Mouse (Mus musculus) Patski (cell line): ENCODE measurements around the gene Socs2. TPM values are rescaled to one million over a fixed set of nuclear protein-coding genes. Genes with fewer than 3 reads are reported as not detected.

Source experiments
- ATAC-seq: fragments of 100-300 bp; one replicate; pipeline ENCODE4 v1.8.0; 2021
- CTCF ChIA-PET: fragments of 350-600 bp; sonication (Branson Sonifier 250); formaldehyde crosslinking; loops from one replicate; lab custom pipeline; 2022; ENCODE audit warnings: inconsistent platforms; lab: Charles Lee
- POLR2A ChIA-PET: fragments of 350-600 bp; sonication (Branson Sonifier 250); formaldehyde crosslinking; loops from one replicate; lab custom pipeline; 2022; ENCODE audit warnings: antibody characterized with exemption, inconsistent platforms; lab: Charles Lee
- DNase-seq: peaks from one replicate; pipeline ENCODE4 v3.0.0-alpha.2; 2011; ENCODE audit warnings: low read depth, low spot score
- H3K27me3 ChIP-seq: fragments of 371-371 bp; one replicate; pipeline ENCODE4 v1.5.1; 2021
- CTCF ChIP-seq: fragments of 100-300 bp; IDR thresholded peaks from one replicate; pipeline ENCODE4 v1.5.1; 2021
- in situ Hi-C: fragments of 300-500 bp; cut with MboI; formaldehyde crosslinking; loops from 3 replicates; pipeline ENCODE4 v1.11.1; 2018; ENCODE audit warnings: low pct_unique_long_range_greater_than_20kb, mixed read lengths
- polyA plus RNA-seq: library from polyadenylated mRNA; unstranded; gene quantifications from one replicate; pipeline ENCODE4 v1.2.3, GENCODE M21; 2021

The Socs2 gene
- polyA plus RNA-seq, 1 experiment from 2014 or later: 42.7 TPM

GRCm38 (mm10) chr10:95447954-95448353 is 31.0 kb upstream of the Socs2 start:
- CTCF ChIA-PET: no interaction called here
- in situ Hi-C loops: no loop called here
- DNase-seq (no peak), ATAC-seq (no peak)
- POLR2A ChIA-PET: no interaction called here
- no peak for TF ChIP-seq CTCF
- no peaks in the 10 kb centered on the region for H3K27me3 ChIP-seq

- TF ChIP-seq CTCF: no peak
- ChIA-PET CTCF (interaction anchor here (1.6 kb wide), 1 partner anchor 8 kb away, joined by 5 read pairs; no protein-coding TSS in a partner anchor), POLR2A (no interaction called here)
- no peaks in the 10 kb centered on the region for H3K27me3 ChIP-seq
- ATAC-seq (no peak), DNase-seq (no peak)
- in situ Hi-C loops: no loop called here
Measured at GRCm38 (mm10) chr10:95445104-95446056, 28.4 kb upstream of the Socs2 start.

GRCm38 (mm10) chr10:95442334-95442733 is 25.4 kb upstream of the Socs2 start:
- no peaks in the 10 kb centered on the region for H3K27me3 ChIP-seq
- in situ Hi-C loops: no loop called here
- no peak for TF ChIP-seq CTCF
- CTCF ChIA-PET: interaction anchor here (1.1 to 1.5 kb wide), 2 partner anchors 14 to 15 kb away, joined by 3 read pairs; no protein-coding TSS in a partner anchor
- POLR2A ChIA-PET: interaction anchor here (0.7 kb wide), 1 partner anchor 71 kb away, joined by 6 read pairs; no protein-coding TSS in a partner anchor
- ATAC-seq (no peak), DNase-seq (no peak)

GRCm38 (mm10) chr10:95440566-95440965 is 23.6 kb upstream of the Socs2 start:
- H3K27me3 ChIP-seq: no peaks in the 10 kb centered on the region
- TF ChIP-seq CTCF: peak; percentile 32
- ATAC-seq: no peak
- POLR2A ChIA-PET: interaction anchor here (0.6 to 1.0 kb wide), 2 partner anchors 53 to 450 kb away, joined by 3 to 7 read pairs; no protein-coding TSS in a partner anchor
- CTCF ChIA-PET: interaction anchor here (1.0 to 1.1 kb wide), 2 partner anchors 12 to 30 kb away, joined by 3 read pairs; no protein-coding TSS in a partner anchor
- in situ Hi-C loops: no loop called here
- no peak for DNase-seq

- POLR2A ChIA-PET: interaction anchor here (0.6 to 1.0 kb wide), 3 partner anchors 24 to 449 kb away, joined by 3 to 7 read pairs (median 3); no protein-coding TSS in a partner anchor
- ATAC-seq: peak; percentile 89
- no peaks in the 10 kb centered on the region for H3K27me3 ChIP-seq
- CTCF ChIA-PET: interaction anchor here (1.0 to 1.1 kb wide), 2 partner anchors 12 to 31 kb away, joined by 3 read pairs; no protein-coding TSS in a partner anchor
- no peak for TF ChIP-seq CTCF
- no peak for DNase-seq
- in situ Hi-C loops: no loop called here
Measured at GRCm38 (mm10) chr10:95439718-95440339, 22.8 kb upstream of the Socs2 start.

- DNase-seq (no peak), ATAC-seq (no peak)
- in situ Hi-C loops: no loop called here
- POLR2A ChIA-PET: no interaction called here
- no peaks in the 10 kb centered on the region for H3K27me3 ChIP-seq
- no peak for TF ChIP-seq CTCF
- CTCF ChIA-PET: interaction anchor here (1.5 to 1.7 kb wide), 2 partner anchors 11 to 12 kb away, joined by 3 to 4 read pairs; no protein-coding TSS in a partner anchor
Measured at GRCm38 (mm10) chr10:95438941-95439340, 22.0 kb upstream of the Socs2 start.

- ChIA-PET POLR2A (no interaction called here), CTCF (no interaction called here)
- H3K27me3 ChIP-seq: no peaks in the 10 kb centered on the region
- DNase-seq (no peak), ATAC-seq (no peak)
- in situ Hi-C loops: no loop called here
- no peak for TF ChIP-seq CTCF
Measured at GRCm38 (mm10) chr10:95430271-95430670, 13.3 kb upstream of the Socs2 start.

- ChIA-PET POLR2A (no interaction called here), CTCF (interaction anchor here (1.4 kb wide), 1 partner anchor 14 kb away, joined by 3 read pairs; no protein-coding TSS in a partner anchor)
- in situ Hi-C loops: no loop called here
- TF ChIP-seq CTCF: no peak
- no peaks in the 10 kb centered on the region for H3K27me3 ChIP-seq
- DNase-seq (no peak), ATAC-seq (no peak)
Measured at GRCm38 (mm10) chr10:95429111-95429510, 12.1 kb upstream of the Socs2 start.

- in situ Hi-C loops: no loop called here
- DNase-seq: no peak
- no peak for ATAC-seq
- ChIA-PET CTCF (interaction anchor here (0.9 to 2.0 kb wide), 3 partner anchors 12 to 65 kb away, joined by 3 to 4 read pairs (median 3); no protein-coding TSS in a partner anchor), POLR2A (no interaction called here)
- no peaks in the 10 kb centered on the region for H3K27me3 ChIP-seq
- TF ChIP-seq CTCF: no peak
Measured at GRCm38 (mm10) chr10:95426207-95427115, 9.5 kb upstream of the Socs2 start.
